Mouse (Mus musculus): ENCODE data around the gene A530064D06Rik. TPM values are rescaled to one million over a fixed set of nuclear protein-coding genes. Genes with fewer than 3 reads are reported as not detected.
"Not testable (repeated sequence)": the region's sequence is repeated elsewhere in the genome, so short reads cannot be mapped to it uniquely, and the experiment has no call there.

A530064D06Rik gene
- not detected in 2 replicates for total RNA-seq (2021)
- long read RNA-seq: 0 reads

DNA sequence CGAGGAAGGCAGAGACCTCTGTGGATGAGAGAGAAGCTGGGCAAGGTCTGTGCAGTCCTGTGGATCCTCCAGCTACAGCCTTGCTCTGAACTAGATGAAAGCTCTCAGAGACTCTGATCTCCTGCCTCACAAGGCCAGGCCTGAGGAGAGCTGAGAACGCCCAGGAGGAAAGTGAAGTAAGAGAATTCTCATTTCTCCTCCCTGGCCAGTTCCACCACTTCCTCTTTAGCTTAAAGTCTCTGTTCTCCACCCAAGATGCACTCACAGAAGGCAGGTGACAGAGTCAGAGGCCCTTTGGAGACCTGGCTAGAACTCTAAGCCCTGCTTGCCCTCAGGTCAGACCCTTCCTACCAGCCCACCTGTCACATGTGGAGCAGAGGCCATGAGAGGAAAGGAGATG is at the start of gene A530064D06Rik:
TSS of gene A530064D06Rik (minus strand) at position 173 of the 400 bp plus-strand sequence.
- not testable (repeated sequence) for DNase-seq

GRCm38 (mm10) chr17:48215429-48215828 is 48.4 kb upstream of the A530064D06Rik start:
- no peak for DNase-seq

- no peak for DNase-seq
Observed at GRCm38 (mm10) chr17:48213511-48213910, 46.4 kb upstream of the A530064D06Rik start.

DNA sequence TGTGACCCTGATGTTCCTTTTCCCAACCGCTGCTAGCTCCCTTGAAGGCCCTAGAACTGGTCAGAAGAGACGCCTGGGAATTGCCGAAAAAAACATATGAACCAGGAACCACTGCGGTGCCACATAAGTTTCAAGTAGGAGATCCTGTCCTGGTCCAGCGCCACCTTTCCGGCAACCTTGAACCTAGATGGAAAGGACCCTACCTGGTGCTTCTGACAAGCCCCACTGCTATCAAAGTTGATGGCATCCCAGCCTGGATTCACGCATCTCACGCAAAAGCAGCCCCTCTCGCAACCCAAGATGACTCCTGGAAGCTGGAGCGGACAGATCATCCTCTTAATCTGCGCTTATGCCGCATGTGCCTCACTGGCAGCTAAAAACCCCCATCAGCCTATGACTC is 45.5 kb upstream of the A530064D06Rik start:
- DNase-seq: no peak

GRCm38 (mm10) chr17:48203086-48203485 is 36.0 kb upstream of the A530064D06Rik start:
- no peak for DNase-seq

- no peak for DNase-seq
Observed at GRCm38 (mm10) chr17:48192366-48192765, 25.3 kb upstream of the A530064D06Rik start.

- DNase-seq: no peak
Observed at GRCm38 (mm10) chr17:48185252-48185651, 18.2 kb upstream of the A530064D06Rik start.

GRCm38 (mm10) chr17:48157382-48158076 is 9.5 kb downstream of the A530064D06Rik start:
- DNase-seq: no peak

DNA sequence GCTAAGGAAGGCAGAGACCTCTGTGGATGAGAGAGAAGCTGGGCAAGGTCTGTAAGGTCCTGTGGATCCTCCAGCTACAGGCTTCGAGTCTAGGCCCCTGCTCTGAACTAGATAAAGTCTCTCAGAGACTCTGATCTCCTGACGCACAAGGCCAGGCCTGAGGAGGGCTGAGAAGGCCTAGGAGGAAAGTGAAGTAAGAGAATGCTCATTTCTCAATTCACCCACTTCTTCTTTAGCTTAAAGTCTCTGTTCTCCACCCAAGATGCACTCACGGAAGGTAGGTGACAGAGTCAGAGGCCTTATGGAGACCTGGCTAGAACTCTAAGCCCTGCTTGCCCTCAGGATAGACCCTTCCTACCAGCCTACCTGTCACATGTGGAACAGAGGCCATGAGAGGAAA is 21.0 kb downstream of the A530064D06Rik start, which contains the start of gene 9830107B12Rik:
TSS of gene 9830107B12Rik (minus strand) at position 149 of the 400 bp plus-strand sequence.
- DNase-seq: no peak

- no peak for DNase-seq
Observed at GRCm38 (mm10) chr17:48132810-48133209, 34.3 kb downstream of the A530064D06Rik start.

- no peak for DNase-seq
Observed at GRCm38 (mm10) chr17:48120456-48120855, 46.6 kb downstream of the A530064D06Rik start.

GRCm38 (mm10) chr17:48119656-48120055 is 47.4 kb downstream of the A530064D06Rik start:
- peak; percentile 75 for DNase-seq

- DNase-seq: no peak
Observed at GRCm38 (mm10) chr17:48118570-48118969, 48.5 kb downstream of the A530064D06Rik start.

DNA sequence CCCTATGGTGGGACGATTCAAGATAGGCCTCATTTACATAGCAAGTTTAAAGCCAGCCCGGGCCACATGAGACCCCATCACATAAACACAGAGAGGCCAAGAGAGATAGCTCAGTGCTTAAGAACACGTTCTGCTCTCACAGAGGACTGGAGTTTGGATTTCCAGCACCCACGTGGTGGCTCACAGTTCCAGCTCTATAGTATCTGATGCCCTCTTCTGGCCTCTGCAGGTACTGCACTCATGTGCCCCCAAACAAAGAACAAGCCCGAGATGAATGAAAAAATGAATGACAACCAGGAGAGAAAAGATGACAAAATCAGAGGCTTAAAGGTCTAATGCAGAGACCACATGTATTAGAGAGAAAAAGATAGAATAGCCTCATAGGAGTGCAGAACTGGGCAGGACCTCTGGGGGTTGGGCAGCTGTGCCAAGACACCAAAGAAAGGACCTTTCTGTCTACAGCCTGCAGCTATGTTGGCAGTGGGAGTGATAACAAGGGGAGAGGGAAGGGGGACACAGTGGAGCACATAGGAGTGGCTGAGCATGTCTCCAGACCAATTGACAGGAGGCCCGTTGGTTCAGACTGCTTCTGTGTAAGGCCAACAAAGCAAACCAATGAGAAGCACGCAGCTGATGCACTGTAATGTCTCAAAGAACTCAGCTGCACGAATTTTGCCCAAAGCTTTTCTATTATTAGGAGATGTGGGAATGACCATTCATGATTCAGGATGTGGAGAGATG is 56.4 kb downstream of the A530064D06Rik start:
- peak; percentile 31 for DNase-seq

- no peak for DNase-seq
Observed at GRCm38 (mm10) chr17:48108520-48108919, 58.6 kb downstream of the A530064D06Rik start.

- no peak for DNase-seq
Observed at GRCm38 (mm10) chr17:48107862-48108261, 59.2 kb downstream of the A530064D06Rik start.

GRCm38 (mm10) chr17:48107333-48107732 is 59.7 kb downstream of the A530064D06Rik start:
- no peak for DNase-seq

GRCm38 (mm10) chr17:48100441-48101417 is 66.3 kb downstream of the A530064D06Rik start:
- peak; percentile 82 for DNase-seq

GRCm38 (mm10) chr17:48099312-48099711 is 67.8 kb downstream of the A530064D06Rik start:
- no peak for DNase-seq
